9 mouse cellular contexts compared by ENCODE assay signal in the genomic region with DNA sequence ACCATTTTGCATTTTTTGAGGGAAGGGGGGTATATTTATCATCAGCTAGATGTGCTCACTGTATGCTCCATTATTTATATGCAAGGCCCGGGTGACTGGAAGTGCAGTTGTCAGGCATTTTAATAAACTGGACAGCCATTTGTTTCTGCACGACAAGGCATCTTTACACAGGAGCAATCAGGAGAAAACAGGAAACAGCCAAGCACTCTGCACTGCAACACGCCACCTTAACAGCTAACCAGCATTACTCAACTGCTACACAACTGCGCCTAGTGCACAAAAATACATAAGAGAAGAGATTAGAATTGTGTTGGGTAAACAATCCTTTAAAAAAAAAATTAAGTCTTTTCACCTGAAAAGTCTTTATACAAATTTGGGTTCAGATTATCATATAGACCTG. TPM values are rescaled to one million over a fixed set of nuclear protein-coding genes. Genes with fewer than 3 reads are reported as not detected.
DNase-seq lines count a peak whose midpoint lies in the region; ATAC-seq and TF ChIP-seq lines count a peak whose summit lies in the region.
"Had no signal": no experiment of that assay in that cellular context is flagged by ENCODE, and none has a peak within 500 bp of the region (broad histone marks: within the 10 kb centered on the region; RNA-seq: fewer than 3 reads in every experiment).

No protein-coding gene starts in this region.

- no peak for ATAC-seq in kidney, embryonic 16.5 days (ENCODE audit: low FRiP score, low TSS enrichment)
- ATAC-seq in embryonic facial prominence, embryonic 13.5 days (ENCODE audit: insufficient number of reproducible peaks, insufficient read depth, low FRiP score, low TSS enrichment, low read depth), result no peak
- no peak for ATAC-seq in intestine, postnatal 0 days
- no peak for ATAC-seq in neural tube, embryonic 12.5 days (ENCODE audit: low FRiP score, low read depth)

- H3K27me3 ChIP-seq in kidney, embryonic 16.5 days (ENCODE audit: insufficient read depth, low read length), result no peaks in the 10 kb centered on the region
- no peaks in the 10 kb centered on the region for H3K27me3 ChIP-seq in embryonic facial prominence, embryonic 13.5 days
- H3K27me3 ChIP-seq in intestine, postnatal 0 days (replicated peaks; ENCODE audit: control insufficient read depth, insufficient read depth, low read length), result no peaks in the 10 kb centered on the region
- H3K27me3 ChIP-seq in neural tube, embryonic 12.5 days (replicated peaks), result no peaks in the 10 kb centered on the region

- H3K36me3 ChIP-seq in kidney, embryonic 16.5 days (ENCODE audit: insufficient read depth, low read length), result peaks cover 15% of the 10 kb centered on the region
- peaks cover 36% of the 10 kb centered on the region for H3K36me3 ChIP-seq in embryonic facial prominence, embryonic 13.5 days
- H3K36me3 ChIP-seq in intestine, postnatal 0 days (ENCODE audit: control insufficient read depth, insufficient read depth), result peaks cover 29% of the 10 kb centered on the region; the same call in 1 of the 2 replicates
- H3K36me3 ChIP-seq in neural tube, embryonic 12.5 days, result peaks cover 23% of the 10 kb centered on the region

- DNase-seq in kidney, postnatal 14 days, result no peak
- no peak for DNase-seq in frontal cortex, postnatal 25 days (ENCODE audit: low spot score in 2 of 2)
- no peak for DNase-seq in layer of hippocampus, postnatal 25 days (ENCODE audit: extremely low spot score in 1 of 2, low spot score in 1 of 2)
- no peak for DNase-seq in layer of hippocampus, postnatal 36 days
- DNase-seq: cerebellum, postnatal 25 days had no signal

- no peaks in the 10 kb centered on the region for H3K9me3 ChIP-seq in kidney, embryonic 16.5 days (ENCODE audit: low read length)
- H3K9me3 ChIP-seq in embryonic facial prominence, embryonic 13.5 days, result no peaks in the 10 kb centered on the region
- no peaks in the 10 kb centered on the region for H3K9me3 ChIP-seq in intestine, postnatal 0 days (ENCODE audit: control insufficient read depth)
- H3K9me3 ChIP-seq in neural tube, embryonic 12.5 days, result no peaks in the 10 kb centered on the region

- peak overlapping the region; percentile 8; the same call in 1 of the 2 replicates for H3K9ac ChIP-seq in kidney, embryonic 16.5 days (replicated peaks; ENCODE audit: low read length)
- H3K9ac ChIP-seq in embryonic facial prominence, embryonic 13.5 days, result no peak overlapping the region
- H3K9ac ChIP-seq in intestine, postnatal 0 days (ENCODE audit: low read depth, low read length), result no peak overlapping the region
- H3K9ac ChIP-seq in neural tube, embryonic 12.5 days, result no peak overlapping the region

- H3K4me1 ChIP-seq in kidney, embryonic 16.5 days (ENCODE audit: insufficient read depth, low read length), result peaks cover 21% of the 10 kb centered on the region
- peaks cover 49% of the 10 kb centered on the region for H3K4me1 ChIP-seq in embryonic facial prominence, embryonic 13.5 days
- H3K4me1 ChIP-seq in intestine, postnatal 0 days (replicated peaks; ENCODE audit: control insufficient read depth, insufficient read depth, low read length), result no peaks in the 10 kb centered on the region
- peaks cover 20% of the 10 kb centered on the region for H3K4me1 ChIP-seq in neural tube, embryonic 12.5 days

- peak overlapping the region; percentile 77 for H3K4me2 ChIP-seq in kidney, embryonic 16.5 days (replicated peaks; ENCODE audit: low read depth, low read length)
- H3K4me2 ChIP-seq in embryonic facial prominence, embryonic 13.5 days, result peak overlapping the region; percentile 66
- peak overlapping the region; percentile 72 for H3K4me2 ChIP-seq in intestine, postnatal 0 days (replicated peaks; ENCODE audit: low read depth)
- H3K4me2 ChIP-seq in neural tube, embryonic 12.5 days (replicated peaks), result peak overlapping the region; percentile 61

- 37% methylated on average over 4 of the region's 4 CpGs for WGBS in kidney, embryonic 16.5 days
- WGBS in embryonic facial prominence, embryonic 13.5 days, result 65% methylated on average over 4 of the region's 4 CpGs
- 27% methylated on average over 4 of the region's 4 CpGs for WGBS in intestine, postnatal 0 days
- 65% methylated on average over 4 of the region's 4 CpGs for WGBS in neural tube, embryonic 12.5 days

- H3K27ac ChIP-seq in kidney, embryonic 16.5 days (ENCODE audit: low read length), result no peak overlapping the region
- H3K27ac ChIP-seq in embryonic facial prominence, embryonic 13.5 days, result no peak overlapping the region
- H3K27ac ChIP-seq in intestine, postnatal 0 days (ENCODE audit: low read depth, low read length), result no peak overlapping the region
- H3K27ac ChIP-seq in neural tube, embryonic 12.5 days, result no peak overlapping the region

- peak overlapping the region; percentile 25 for H3K4me3 ChIP-seq in kidney, embryonic 16.5 days (ENCODE audit: low read length)
- peak overlapping the region; percentile 96 for H3K4me3 ChIP-seq in embryonic facial prominence, embryonic 13.5 days
- peak overlapping the region; percentile 93; the same call in 1 of the 2 replicates for H3K4me3 ChIP-seq in intestine, postnatal 0 days (ENCODE audit: low read depth, low read length)
- no peak overlapping the region for H3K4me3 ChIP-seq in neural tube, embryonic 12.5 days

- no peak for TF ChIP-seq CTCF in intestine, postnatal 0 days (IDR thresholded peaks at IDR 0.05; ENCODE audit: low read depth)

RNA-seq across cellular contexts. Expression of gene Mfsd11, which starts 2.2 kb away (rescaled TPM):
- 38.8 and 41.2 TPM in 2 replicates for polyA plus RNA-seq in kidney, embryonic 16.5 days (2015; fragmentation: Nextera tagmentation; extraction: Ambion mirVana)
- polyA plus RNA-seq in embryonic facial prominence, embryonic 13.5 days (2015; fragmentation: Nextera tagmentation; extraction: Ambion mirVana), result 42.6 and 45.6 TPM in 2 replicates
- polyA plus RNA-seq in intestine, postnatal 0 days (2015; fragmentation: Nextera tagmentation; extraction: Ambion mirVana), result 100 and 109 TPM in 2 replicates
- 48.2 and 49.3 TPM in 2 replicates for polyA plus RNA-seq in neural tube, embryonic 12.5 days (2016; fragmentation: Nextera tagmentation; extraction: Ambion mirVana)
- 10 to 100 TPM; 35.8 to 49.4 TPM for total RNA-seq in layer of hippocampus, postnatal 25 days (2021)
- total RNA-seq in layer of hippocampus, postnatal 36 days (2021), result 10 to 100 TPM; 38.7 to 51.4 TPM

RNA-seq across cellular contexts. Expression of gene Srsf2, which starts 2.8 kb away (rescaled TPM):
- polyA plus RNA-seq in kidney, embryonic 16.5 days (2015; fragmentation: Nextera tagmentation; extraction: Ambion mirVana), result 729 and 742 TPM in 2 replicates
- polyA plus RNA-seq in embryonic facial prominence, embryonic 13.5 days (2015; fragmentation: Nextera tagmentation; extraction: Ambion mirVana), result 784 and 830 TPM in 2 replicates
- polyA plus RNA-seq in intestine, postnatal 0 days (2015; fragmentation: Nextera tagmentation; extraction: Ambion mirVana), result 354 and 366 TPM in 2 replicates
- polyA plus RNA-seq in neural tube, embryonic 12.5 days (2016; fragmentation: Nextera tagmentation; extraction: Ambion mirVana), result 791 and 816 TPM in 2 replicates
- total RNA-seq in layer of hippocampus, postnatal 25 days (2021), result 100 to 1,000 TPM; 156 to 162 TPM
- total RNA-seq in layer of hippocampus, postnatal 36 days (2021), result 100 to 1,000 TPM; 170 to 180 TPM

RNA-seq across cellular contexts. Expression of gene Jmjd6, which starts 6.8 kb away (rescaled TPM):
- 74.8 and 77.8 TPM in 2 replicates for polyA plus RNA-seq in kidney, embryonic 16.5 days (2015; fragmentation: Nextera tagmentation; extraction: Ambion mirVana)
- 73.4 and 77.7 TPM in 2 replicates for polyA plus RNA-seq in embryonic facial prominence, embryonic 13.5 days (2015; fragmentation: Nextera tagmentation; extraction: Ambion mirVana)
- polyA plus RNA-seq in intestine, postnatal 0 days (2015; fragmentation: Nextera tagmentation; extraction: Ambion mirVana), result 44.4 and 44.7 TPM in 2 replicates
- polyA plus RNA-seq in neural tube, embryonic 12.5 days (2016; fragmentation: Nextera tagmentation; extraction: Ambion mirVana), result 92.0 and 94.4 TPM in 2 replicates
- total RNA-seq in layer of hippocampus, postnatal 25 days (2021), result 10 to 100 TPM; 30.3 TPM
- 10 to 100 TPM; 35.0 to 44.9 TPM for total RNA-seq in layer of hippocampus, postnatal 36 days (2021)

RNA-seq across cellular contexts. Expression of gene Mettl23, which starts 7.0 kb away (rescaled TPM):
- polyA plus RNA-seq in kidney, embryonic 16.5 days (2015; fragmentation: Nextera tagmentation; extraction: Ambion mirVana), result 54.9 and 60.6 TPM in 2 replicates
- polyA plus RNA-seq in embryonic facial prominence, embryonic 13.5 days (2015; fragmentation: Nextera tagmentation; extraction: Ambion mirVana), result 78.6 and 84.4 TPM in 2 replicates
- 34.1 and 37.1 TPM in 2 replicates for polyA plus RNA-seq in intestine, postnatal 0 days (2015; fragmentation: Nextera tagmentation; extraction: Ambion mirVana)
- 63.7 and 64.0 TPM in 2 replicates for polyA plus RNA-seq in neural tube, embryonic 12.5 days (2016; fragmentation: Nextera tagmentation; extraction: Ambion mirVana)
- 10 to 100 TPM; 23.8 to 29.5 TPM for total RNA-seq in layer of hippocampus, postnatal 25 days (2021)
- total RNA-seq in layer of hippocampus, postnatal 36 days (2021), result 10 to 100 TPM; 30.3 to 30.4 TPM

RNA-seq across cellular contexts. Expression of gene Mxra7, which starts 22.2 kb away (rescaled TPM):
- polyA plus RNA-seq in kidney, embryonic 16.5 days (2015; fragmentation: Nextera tagmentation; extraction: Ambion mirVana), result 15.6 and 17.0 TPM in 2 replicates
- polyA plus RNA-seq in embryonic facial prominence, embryonic 13.5 days (2015; fragmentation: Nextera tagmentation; extraction: Ambion mirVana), result 19.6 and 19.7 TPM in 2 replicates
- polyA plus RNA-seq in intestine, postnatal 0 days (2015; fragmentation: Nextera tagmentation; extraction: Ambion mirVana), result 33.6 and 39.4 TPM in 2 replicates
- 91.2 and 110 TPM in 2 replicates for polyA plus RNA-seq in neural tube, embryonic 12.5 days (2016; fragmentation: Nextera tagmentation; extraction: Ambion mirVana)
- total RNA-seq in layer of hippocampus, postnatal 25 days (2021), result 10 to 100 TPM; 16.8 to 21.2 TPM
- 10 to 100 TPM; 22.3 to 22.6 TPM for total RNA-seq in layer of hippocampus, postnatal 36 days (2021)
